Mouse (Mus musculus) heart, adult 2 months (tissue): ENCODE data around the gene Atp6v0a4. TPM values are rescaled to one million over a fixed set of nuclear protein-coding genes. Genes with fewer than 3 reads are reported as not detected.

Source experiments
- DNase-seq, 2 experiments: peaks; one replicate each; pipeline ENCODE4 v3.0.0; 2021
- H3K27ac ChIP-seq: fragments of 200-600 bp; 2 replicates; pipeline ENCODE4 v1.8.1; 2022
- H3K27me3 ChIP-seq: fragments of 200-500 bp; 2 replicates; pipeline ENCODE4 v1.6.1; 2012; ENCODE audit warnings: mild to moderate bottlenecking, low read length, inconsistent platforms, mixed read lengths; ENCODE audit not compliant: control insufficient read depth, insufficient read depth
- H3K36me3 ChIP-seq: fragments of 200-500 bp; 2 replicates; pipeline ENCODE4 v1.6.1; 2012; ENCODE audit warnings: low read length, inconsistent platforms; ENCODE audit not compliant: control insufficient read depth, insufficient read depth
- H3K4me1 ChIP-seq: fragments of 200-500 bp; 2 replicates; pipeline ENCODE4 v1.6.1; 2011; ENCODE audit warnings: low read length; ENCODE audit not compliant: control insufficient read depth, insufficient read depth
- H3K4me3 ChIP-seq: fragments of 200-600 bp; 2 replicates; pipeline ENCODE4 v1.8.1; 2022
- H3K79me2 ChIP-seq: fragments of 200-500 bp; replicated peaks from 2 replicates; pipeline ENCODE4 v1.6.1; 2012; ENCODE audit warnings: mild to moderate bottlenecking, inconsistent platforms, low read length, moderate library complexity, mixed read lengths; ENCODE audit not compliant: control insufficient read depth, insufficient read depth
- H3K9ac ChIP-seq: fragments of 200-500 bp; 2 replicates; pipeline ENCODE4 v1.6.1; 2012; ENCODE audit warnings: low read depth, mild to moderate bottlenecking, control low read depth, inconsistent platforms, low read length, mixed read lengths
- CTCF ChIP-seq: fragments of 200-600 bp; IDR thresholded peaks from 2 replicates; pipeline ENCODE4 v1.8.1; 2022; ENCODE audit warnings: antibody characterized with exemption, mild to moderate bottlenecking, moderate library complexity
- EP300 ChIP-seq: fragments of 200-500 bp; IDR thresholded peaks from 2 replicates; pipeline ENCODE4 v1.6.1; 2011; ENCODE audit warnings: low read depth, low read length, control low read depth; ENCODE audit not compliant: insufficient read depth
- POLR2A ChIP-seq: fragments of 200-500 bp; IDR thresholded peaks from 2 replicates; pipeline ENCODE4 v1.6.1; 2011; ENCODE audit warnings: mild to moderate bottlenecking, low read depth, low read length, control low read depth; ENCODE audit not compliant: insufficient read depth
- WGBS: fragments of 180-500 bp; shearing (Covaris S2); methylation state at CpG from one replicate; pipeline ENCODE4 v1.1.7; 2018; 5-methylcytosine and 5-hydroxymethylcytosine counted together
- intact Hi-C: fragments of 180-260 bp; cut with DNase I; formaldehyde crosslinking; loops from one replicate; pipeline ENCODE4 v1.15.1; 2025
- polyA plus RNA-seq: library from polyadenylated mRNA; depleted of rRNA; stranded (reverse); fragments of >200 nt; gene quantifications from 2 replicates; pipeline ENCODE4 v1.2.3, GENCODE M21; 2012
- total RNA-seq, 2 experiments: library from RNA; stranded (reverse); gene quantifications; 2 replicates each; pipeline ENCODE4 v1.2.3; 2021

Gene Atp6v0a4
- total and polyA plus RNA-seq, 3 experiments = 1.0 to 2.5 (median 1.4) TPM

DNA sequence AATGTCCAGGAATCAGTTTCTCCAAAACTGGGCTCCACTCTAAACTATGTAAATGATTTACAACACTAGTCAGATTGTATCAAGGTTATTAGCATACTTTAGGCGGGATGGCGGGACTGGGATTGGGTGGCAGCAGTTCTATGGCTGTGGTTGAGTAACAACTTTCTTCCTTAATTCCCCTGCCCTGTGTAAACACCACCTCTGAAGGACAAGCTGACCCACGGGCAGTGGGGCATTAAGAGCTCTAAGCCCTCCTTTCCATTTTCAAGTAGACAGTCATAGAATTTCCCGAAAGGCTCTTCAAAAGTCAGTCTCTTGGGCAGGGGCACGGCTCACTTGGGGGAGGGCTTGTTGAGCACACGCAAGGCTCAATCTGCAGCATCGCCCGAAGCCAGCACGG lies 13.5 kb downstream of the Atp6v0a4 start:
- intact Hi-C loops = no loop called here
- Histone ChIP-seq H3K4me3 (no peak overlapping the region), H3K79me2 (no peaks in the 10 kb centered on the region), H3K4me1 (no peaks in the 10 kb centered on the region), H3K9ac (no peak overlapping the region), H3K27me3 (no peaks in the 10 kb centered on the region), H3K27ac (no peak overlapping the region), H3K36me3 (no peaks in the 10 kb centered on the region)
- 85% methylated on average over 9 of the region's 9 CpGs for WGBS
- no peak for DNase-seq
- TF ChIP-seq CTCF (no peak), POLR2A (no peak), EP300 (no peak)

DNA sequence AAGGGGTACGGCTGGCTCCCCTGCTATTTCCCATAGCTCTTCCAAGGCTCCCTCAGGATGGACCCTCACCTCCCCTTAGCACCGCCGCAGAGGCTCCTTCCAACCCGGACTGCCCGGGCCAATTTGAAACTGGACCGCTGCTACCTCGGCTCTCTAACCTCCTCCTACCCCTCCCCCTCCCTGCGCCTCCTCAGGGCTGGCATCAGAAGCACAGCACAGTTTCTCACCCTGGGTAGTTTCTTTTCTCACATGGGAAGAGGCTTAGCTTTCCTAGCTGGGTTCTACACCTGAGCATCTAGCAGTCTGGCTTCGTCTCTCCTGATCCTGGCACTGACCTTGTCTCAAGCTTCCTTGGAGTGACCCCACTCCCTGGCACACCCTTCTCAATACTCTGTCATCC lies 14.5 kb downstream of the Atp6v0a4 start:
- intact Hi-C loops = no loop called here
- Histone ChIP-seq H3K4me1 (no peaks in the 10 kb centered on the region), H3K27me3 (no peaks in the 10 kb centered on the region), H3K79me2 (no peaks in the 10 kb centered on the region), H3K27ac (no peak overlapping the region), H3K9ac (no peak overlapping the region), H3K36me3 (no peaks in the 10 kb centered on the region), H3K4me3 (no peak overlapping the region)
- TF ChIP-seq CTCF = no peak
- TF ChIP-seq POLR2A = no peak
- TF ChIP-seq EP300 = no peak
- no peak for DNase-seq
- 20% methylated on average over 9 of the region's 9 CpGs for WGBS

DNA sequence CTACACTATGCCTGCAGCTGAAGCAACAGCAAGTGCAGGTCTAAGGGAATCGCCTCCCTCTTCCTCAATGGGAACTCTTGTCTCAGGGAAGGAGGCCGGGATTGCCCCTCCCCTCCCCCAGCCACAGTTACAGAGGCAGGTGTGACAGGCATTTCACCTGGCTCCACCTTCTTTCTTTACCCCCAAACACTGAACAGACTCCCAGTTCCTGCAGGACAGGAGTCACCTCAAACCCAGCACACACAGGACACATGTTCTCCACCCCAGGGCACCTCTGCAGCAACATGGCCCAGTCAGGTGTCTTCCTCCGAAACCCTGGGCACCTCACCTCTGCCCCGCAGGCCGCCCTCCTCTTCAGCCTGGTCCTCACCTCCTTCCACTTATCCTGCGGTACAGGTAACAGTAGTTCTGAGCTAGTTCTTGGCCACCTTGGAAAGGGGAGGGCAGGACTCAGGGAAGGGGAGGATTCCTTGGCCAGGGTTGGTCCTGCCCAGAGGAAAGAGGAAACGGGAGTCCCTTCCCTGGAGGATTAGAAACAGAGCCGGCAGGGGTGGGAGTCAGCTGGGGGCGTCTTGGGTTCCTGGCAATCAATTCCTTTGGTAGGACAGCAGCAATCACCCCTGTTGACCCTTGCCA lies 15.1 kb downstream of the Atp6v0a4 start, which contains the start of gene Tmem213:
Tmem213 (plus strand) TSS at position 96 of the 636 bp plus-strand sequence.
- Histone ChIP-seq H3K27me3 (no peaks in the 10 kb centered on the region), H3K4me3 (no peak within 1 kb of the TSS), H3K27ac (no peak within 1 kb of the TSS), H3K79me2 (no peaks in the 10 kb centered on the region), H3K36me3 (no peaks in the 10 kb centered on the region), H3K9ac (no peak within 1 kb of the TSS), H3K4me1 (no peaks in the 10 kb centered on the region)
- 55% methylated on average over 9 of the region's 9 CpGs for WGBS
- intact Hi-C loops = no loop called here
- DNase-seq = no peak
- no peak for TF ChIP-seq POLR2A
- no peak for TF ChIP-seq CTCF
- TF ChIP-seq EP300 = no peak

DNA sequence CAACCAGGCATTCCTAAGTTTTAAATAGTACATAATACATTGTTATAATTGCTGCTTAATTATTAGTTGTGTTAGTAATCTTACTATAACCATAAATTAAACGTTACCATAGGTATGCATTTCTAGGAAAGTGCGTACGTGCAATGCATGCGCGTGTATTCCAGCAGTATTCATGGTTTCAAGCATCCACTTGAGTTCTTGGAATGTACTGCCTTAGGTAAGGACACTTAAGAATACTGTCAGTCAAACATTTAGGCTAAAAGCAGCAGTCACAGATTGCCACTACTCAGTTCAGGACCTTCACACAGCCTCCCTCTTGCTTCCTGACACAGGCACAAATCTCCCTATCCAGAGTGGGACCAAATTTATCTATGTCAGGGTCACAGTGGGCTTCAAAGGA lies 15.9 kb downstream of the Atp6v0a4 start:
- Histone ChIP-seq H3K79me2 (no peaks in the 10 kb centered on the region), H3K4me3 (no peak overlapping the region), H3K9ac (no peak overlapping the region), H3K36me3 (no peaks in the 10 kb centered on the region), H3K4me1 (no peaks in the 10 kb centered on the region), H3K27me3 (no peaks in the 10 kb centered on the region), H3K27ac (no peak overlapping the region)
- WGBS = over 99% methylated on average over 5 of the region's 5 CpGs
- DNase-seq = no peak
- TF ChIP-seq POLR2A (no peak), EP300 (no peak), CTCF (no peak)
- intact Hi-C loops = no loop called here

DNA sequence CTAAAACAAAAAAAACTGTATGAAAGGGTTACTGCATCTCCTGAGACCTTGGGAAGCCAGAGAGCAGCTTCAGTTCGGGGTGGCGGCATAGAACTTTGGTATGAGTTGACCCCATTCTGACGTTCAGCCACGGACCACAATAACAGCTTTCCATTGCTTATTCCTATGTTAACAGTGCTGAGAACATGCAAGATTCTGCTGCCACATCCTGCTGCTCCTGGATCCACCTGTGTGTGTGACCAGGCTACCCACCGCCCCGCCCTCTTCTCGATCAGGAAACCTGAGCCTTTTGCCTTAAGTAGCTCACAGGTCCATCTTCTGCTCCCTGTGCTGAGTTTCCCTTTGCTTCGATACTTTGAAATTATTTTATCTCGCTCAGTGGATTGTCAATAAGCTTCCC lies 18.5 kb downstream of the Atp6v0a4 start:
- Histone ChIP-seq H3K4me1 (no peaks in the 10 kb centered on the region), H3K79me2 (no peaks in the 10 kb centered on the region), H3K36me3 (no peaks in the 10 kb centered on the region), H3K9ac (no peak overlapping the region), H3K27me3 (no peaks in the 10 kb centered on the region), H3K4me3 (no peak overlapping the region), H3K27ac (no peak overlapping the region)
- intact Hi-C loops = no loop called here
- WGBS = 80% methylated on average over 9 of the region's 9 CpGs
- DNase-seq = no peak
- TF ChIP-seq EP300 (no peak), POLR2A (no peak), CTCF (no peak)

DNA sequence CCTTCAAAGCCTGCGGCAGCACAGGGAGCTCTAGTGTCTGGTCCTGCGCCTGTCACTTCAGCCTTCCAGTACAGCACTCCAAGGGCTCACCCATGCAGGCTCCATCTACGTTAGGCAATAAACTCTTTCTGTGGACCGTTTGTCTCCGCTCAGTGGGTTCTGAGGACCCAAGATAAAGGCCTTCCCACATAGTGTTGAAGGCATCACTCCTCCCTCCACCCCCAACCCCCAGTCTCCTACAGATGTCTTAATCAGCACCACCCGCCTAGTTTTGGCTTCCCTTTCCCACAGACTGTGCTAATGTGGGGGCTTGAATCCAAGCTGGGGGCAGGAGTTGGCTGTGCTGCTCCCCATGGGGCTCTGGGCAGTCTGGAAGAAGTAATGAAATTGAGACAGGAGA lies 20.6 kb downstream of the Atp6v0a4 start:
- H3K27me3 ChIP-seq = no peaks in the 10 kb centered on the region
- TF ChIP-seq EP300 (no peak), POLR2A (no peak), CTCF (no peak)
- H3K9ac ChIP-seq = no peak overlapping the region
- intact Hi-C loops = no loop called here
- H3K4me3 ChIP-seq = no peak overlapping the region
- no peaks in the 10 kb centered on the region for H3K36me3 ChIP-seq
- no peak overlapping the region for H3K27ac ChIP-seq
- no peaks in the 10 kb centered on the region for H3K79me2 ChIP-seq
- H3K4me1 ChIP-seq = no peaks in the 10 kb centered on the region
- DNase-seq = no peak
- 57% methylated on average over 6 of the region's 6 CpGs for WGBS
